9 mouse cellular contexts compared by ENCODE assay signal in genomic region chr16:92544264-92544663, GRCm38 (mm10). TPM values are rescaled to one million over a fixed set of nuclear protein-coding genes. Genes with fewer than 3 reads are reported as not detected.
DNase-seq lines count a peak whose midpoint lies in the region; ATAC-seq and TF ChIP-seq lines count a peak whose summit lies in the region.
"Had no signal": no experiment of that assay in that cellular context is flagged by ENCODE, and none has a peak within 500 bp of the region (broad histone marks: within the 10 kb centered on the region; RNA-seq: fewer than 3 reads in every experiment).

No protein-coding gene starts in this region.

- no peak for ATAC-seq in liver, embryonic 12.5 days
- ATAC-seq in intestine, postnatal 0 days: no peak

- no peaks in the 10 kb centered on the region for H3K36me3 ChIP-seq in liver, adult 2 months (ENCODE audit: control insufficient read depth, insufficient read depth, low read length)
- H3K36me3 ChIP-seq in liver, embryonic 12.5 days: no peaks in the 10 kb centered on the region
- peaks cover 11% of the 10 kb centered on the region; the same call in 1 of the 2 replicates for H3K36me3 ChIP-seq in intestine, postnatal 0 days (ENCODE audit: control insufficient read depth, insufficient read depth)

- no peak for TF ChIP-seq POLR2A in liver, adult 2 months (IDR thresholded peaks at IDR 0.05; ENCODE audit: extremely low read depth, insufficient read depth, low read length)
- no peak for TF ChIP-seq POLR2A in bone marrow macrophage, adult 2 months (IDR thresholded peaks at IDR 0.05; ENCODE audit: borderline replicate concordance, low read depth, low read length)

- H3K9me3 ChIP-seq in liver, embryonic 12.5 days (replicated peaks): no peaks in the 10 kb centered on the region
- H3K9me3 ChIP-seq in intestine, postnatal 0 days (ENCODE audit: control insufficient read depth): no peaks in the 10 kb centered on the region

- peak; percentile 69 for TF ChIP-seq CTCF in liver, adult 2 months (IDR thresholded peaks at IDR 0.05; ENCODE audit: low read depth, low read length)
- TF ChIP-seq CTCF in bone marrow macrophage, adult 2 months (IDR thresholded peaks at IDR 0.05; ENCODE audit: low read depth, low read length): peak; percentile 76
- TF ChIP-seq CTCF in intestine, postnatal 0 days (IDR thresholded peaks at IDR 0.05; ENCODE audit: low read depth): peak; percentile 83

- H3K4me3 ChIP-seq in liver, adult 2 months (ENCODE audit: insufficient read depth, low read depth, low read length): no peak overlapping the region
- H3K4me3 ChIP-seq in liver, embryonic 12.5 days: no peak overlapping the region
- no peak overlapping the region for H3K4me3 ChIP-seq in bone marrow macrophage, adult 2 months (ENCODE audit: insufficient read depth, low read length)
- H3K4me3 ChIP-seq in intestine, postnatal 0 days (ENCODE audit: low read depth, low read length): no peak overlapping the region
- H3K4me3 ChIP-seq: myocyte had no signal

- no peaks in the 10 kb centered on the region for H3K79me2 ChIP-seq in liver, adult 2 months (ENCODE audit: control insufficient read depth, insufficient read depth, low read length)

- H3K27me3 ChIP-seq in liver, adult 2 months (ENCODE audit: control insufficient read depth, insufficient read depth, low read length): no peaks in the 10 kb centered on the region
- H3K27me3 ChIP-seq in liver, embryonic 12.5 days (replicated peaks): 0 out of 2 replicates have a peak, but pooled peaks cover 21% of the 10 kb centered on the region
- no peaks in the 10 kb centered on the region for H3K27me3 ChIP-seq in intestine, postnatal 0 days (replicated peaks; ENCODE audit: control insufficient read depth, insufficient read depth, low read length)

- WGBS in liver, adult 2 months: 4% methylated on average over 1 of the region's 1 CpGs
- 42% methylated on average over 1 of the region's 1 CpGs for WGBS in liver, embryonic 12.5 days (ENCODE audit: insufficient replicate concordance)
- WGBS in intestine, postnatal 0 days: 54% methylated on average over 1 of the region's 1 CpGs

- DNase-seq in cerebellum, adult 8-10 months: peak; percentile 11
- DNase-seq in cerebellum, adult 9-11 months: no peak
- DNase-seq in liver, adult 2 months (ENCODE audit: extremely low read depth, low read depth, low spot score): peak; percentile 54
- DNase-seq in thymus, postnatal 0 days (ENCODE audit: low spot score): peak; percentile 31
- no peak for DNase-seq in B cell, adult 2 months

- H3K4me1 ChIP-seq in liver, adult 2 months (ENCODE audit: control insufficient read depth, insufficient read depth, low read length): no peaks in the 10 kb centered on the region
- H3K4me1 ChIP-seq in liver, embryonic 12.5 days: no peaks in the 10 kb centered on the region
- H3K4me1 ChIP-seq in bone marrow macrophage, adult 2 months (ENCODE audit: control insufficient read depth, insufficient read depth, low read length): no peaks in the 10 kb centered on the region
- no peaks in the 10 kb centered on the region for H3K4me1 ChIP-seq in intestine, postnatal 0 days (replicated peaks; ENCODE audit: control insufficient read depth, insufficient read depth, low read length)

- no peak overlapping the region for H3K9ac ChIP-seq in liver, adult 2 months (ENCODE audit: low read depth, low read length)
- no peak overlapping the region for H3K9ac ChIP-seq in liver, embryonic 12.5 days
- no peak overlapping the region for H3K9ac ChIP-seq in intestine, postnatal 0 days (ENCODE audit: low read depth, low read length)

- no peak overlapping the region for H3K4me2 ChIP-seq in liver, embryonic 12.5 days
- no peak overlapping the region for H3K4me2 ChIP-seq in intestine, postnatal 0 days (replicated peaks; ENCODE audit: low read depth)

- no peak overlapping the region for H3K27ac ChIP-seq in liver, adult 2 months (replicated peaks; ENCODE audit: insufficient read depth, low read depth, low read length)
- no peak overlapping the region for H3K27ac ChIP-seq in liver, embryonic 12.5 days
- no peak overlapping the region for H3K27ac ChIP-seq in bone marrow macrophage, adult 2 months (ENCODE audit: insufficient read depth, low read depth, low read length)
- H3K27ac ChIP-seq in intestine, postnatal 0 days (ENCODE audit: low read depth, low read length): no peak overlapping the region

RNA-seq across cellular contexts. Expression of gene Clic6, which starts 58.7 kb away (rescaled TPM):
- 0.09 and 0.13 TPM in 2 replicates for total RNA-seq in liver, adult 2 months (2014; rRNA removed)
- polyA plus RNA-seq in liver, adult 2 months (2012; rRNA removed): 0.04 and 0.06 TPM in 2 replicates
- 1.3 and 1.7 TPM in 2 replicates for polyA plus RNA-seq in liver, embryonic 12.5 days (2016; fragmentation: Nextera tagmentation; extraction: Ambion mirVana)
- polyA plus RNA-seq in bone marrow macrophage, adult 2 months (2012; ENCODE audit: insufficient read depth, insufficient read length, missing spikeins): not detected in 2 replicates
- 70.7 and 77.8 TPM in 2 replicates for polyA plus RNA-seq in intestine, postnatal 0 days (2015; fragmentation: Nextera tagmentation; extraction: Ambion mirVana)
- 0.20 and 0.24 TPM in 2 replicates for polyA plus RNA-seq in thymus, postnatal 0 days (2015; fragmentation: Nextera tagmentation; extraction: Ambion mirVana)
- polyA plus RNA-seq: myocyte had no signal

Comparison
In these comparisons a context has a peak if more than half of its experiments do, and no peak if none do; other contexts are left out.
1. DNase-seq: peak in cerebellum, adult 8-10 months (single experiment), liver, adult 2 months (single experiment) and thymus, postnatal 0 days (single experiment); none in cerebellum, adult 9-11 months (single experiment) and B cell, adult 2 months (0 of 2).
2. RNA of gene Clic6, which starts 58.7 kb away (polyA plus RNA-seq): 70.7 to 77.8 TPM in intestine, postnatal 0 days; 1.3 to 1.7 TPM in liver, embryonic 12.5 days, 0.20 to 0.24 TPM in thymus, postnatal 0 days, 0.04 to 0.06 TPM in liver, adult 2 months and not detected in bone marrow macrophage, adult 2 months; every median in the first group is over 10 times any median in the second.
3. Peak in every context shown above with its lines, with median percentiles within 50 percentile points of each other: CTCF ChIP-seq.